Mouse (Mus musculus) hindbrain, embryonic 13.5 days (tissue): Measurements from ENCODE around the gene Gbp10. TPM values are rescaled to one million over a fixed set of nuclear protein-coding genes. Genes with fewer than 3 reads are reported as not detected.
"Not testable (repeated sequence)": the region's sequence is repeated elsewhere in the genome, so short reads cannot be mapped to it uniquely, and the experiment has no call there.

ENCODE experiments used
- ATAC-seq: fragments of 200-750 bp; cut with Nextera tagmentation; 2 replicates; pipeline ENCODE4 v1.8.0; 2017; ENCODE audit warnings: moderate TSS enrichment; ENCODE audit not compliant: low FRiP score
- H3K27ac ChIP-seq: fragments of 300-500 bp; sonication (generic); 2 replicates; pipeline ENCODE4 v1.5.1; 2015; ENCODE audit warnings: inconsistent platforms, mild to moderate bottlenecking, moderate library complexity
- H3K27me3 ChIP-seq: fragments of 300-500 bp; sonication (generic); 2 replicates; pipeline ENCODE4 v1.6.1; 2015; ENCODE audit warnings: mild to moderate bottlenecking, inconsistent platforms
- H3K36me3 ChIP-seq: fragments of 300-500 bp; sonication (generic); 2 replicates; pipeline ENCODE4 v1.6.1; 2015; ENCODE audit warnings: mild to moderate bottlenecking, inconsistent platforms
- H3K4me1 ChIP-seq: fragments of 300-500 bp; sonication (generic); replicated peaks from 2 replicates; pipeline ENCODE4 v1.6.1; 2015; ENCODE audit warnings: inconsistent platforms
- H3K4me2 ChIP-seq: fragments of 300-500 bp; sonication (generic); 2 replicates; pipeline ENCODE4 v1.6.1; 2015; ENCODE audit warnings: inconsistent platforms, mild to moderate bottlenecking, moderate library complexity
- H3K4me3 ChIP-seq: fragments of 300-500 bp; sonication (generic); 2 replicates; pipeline ENCODE4 v1.5.1; 2015; ENCODE audit warnings: mild to moderate bottlenecking, inconsistent platforms
- H3K9ac ChIP-seq: fragments of 300-500 bp; sonication (generic); 2 replicates; pipeline ENCODE4 v1.6.1; 2015; ENCODE audit warnings: mild to moderate bottlenecking, inconsistent platforms
- H3K9me3 ChIP-seq: fragments of 300-500 bp; sonication (generic); 2 replicates; pipeline ENCODE4 v1.6.1; 2016; ENCODE audit warnings: inconsistent platforms
- WGBS: fragments of 180-500 bp; shearing (Covaris S2); methylation state at CpG from one replicate; pipeline ENCODE4 v1.1.7; 2015; 5-methylcytosine and 5-hydroxymethylcytosine counted together
- polyA plus RNA-seq: library from polyadenylated mRNA; unstranded; fragments of >200 nt; fragmentation: Nextera tagmentation; extraction: Ambion mirVana; gene quantifications from 2 replicates; pipeline ENCODE4 v1.2.1, GENCODE M21; 2015

Gene Gbp10
- 0.97 and 1.6 TPM in 2 replicates for polyA plus RNA-seq

- not testable (repeated sequence) for H3K9ac ChIP-seq, H3K4me1 ChIP-seq, H3K36me3 ChIP-seq, H3K27me3 ChIP-seq, H3K9me3 ChIP-seq, ATAC-seq, H3K4me3 ChIP-seq, H3K4me2 ChIP-seq, H3K27ac ChIP-seq
These were observed at the start of gene Gbp10 for GRCm38 (mm10) chr5:105239483-105240047. Gene Gbp10, minus strand, starts transcription at chr5:105239533.

GRCm38 (mm10) chr5:105260673-105261072 is 21.3 kb upstream of the Gbp10 start:
- H3K27ac ChIP-seq: not testable (repeated sequence)
- WGBS: no CpG with 5 or more reads among the region's 3 CpGs

GRCm38 (mm10) chr5:105252491-105252890 is 13.2 kb upstream of the Gbp10 start:
- H3K4me1 ChIP-seq: no peaks in the 10 kb centered on the region
- no peak overlapping the region for H3K4me2 ChIP-seq
- ATAC-seq: no peak
- H3K4me3 ChIP-seq: no peak overlapping the region
- no peak overlapping the region for H3K9ac ChIP-seq
- H3K36me3 ChIP-seq: no peaks in the 10 kb centered on the region
- no peak overlapping the region for H3K27ac ChIP-seq
- no peaks in the 10 kb centered on the region for H3K27me3 ChIP-seq
- H3K9me3 ChIP-seq: no peaks in the 10 kb centered on the region

More at GRCm38 (mm10) chr5:105260673-105261072, 21.3 kb upstream of the Gbp10 start:
- H3K4me1 ChIP-seq, H3K4me2 ChIP-seq, H3K9ac ChIP-seq, ATAC-seq, H3K36me3 ChIP-seq, H3K4me3 ChIP-seq, H3K9me3 ChIP-seq, H3K27me3 ChIP-seq: not testable (repeated sequence)

- H3K4me1 ChIP-seq, H3K4me2 ChIP-seq, H3K9ac ChIP-seq, H3K27ac ChIP-seq, H3K27me3 ChIP-seq, H3K9me3 ChIP-seq, H3K36me3 ChIP-seq, ATAC-seq, H3K4me3 ChIP-seq: not testable (repeated sequence)
- 83% methylated on average over 3 of the region's 3 CpGs for WGBS
These were observed 5.4 kb upstream of the Gbp10 start for GRCm38 (mm10) chr5:105244741-105245140.

GRCm38 (mm10) chr5:105240982-105241381 is 1.6 kb upstream of the Gbp10 start:
- ATAC-seq: peak; percentile 69
- H3K4me2 ChIP-seq, H3K4me1 ChIP-seq, H3K4me3 ChIP-seq, H3K9ac ChIP-seq, H3K27me3 ChIP-seq, H3K9me3 ChIP-seq, H3K36me3 ChIP-seq, H3K27ac ChIP-seq: not testable (repeated sequence)
- WGBS: 67% methylated on average over 5 of the region's 5 CpGs

- H3K4me1 ChIP-seq, H3K9me3 ChIP-seq, H3K4me2 ChIP-seq, ATAC-seq, H3K4me3 ChIP-seq, H3K27me3 ChIP-seq, H3K9ac ChIP-seq, H3K27ac ChIP-seq, H3K36me3 ChIP-seq: not testable (repeated sequence)
- WGBS: 96% methylated on average over 1 of the region's 1 CpGs
These were observed 931 bp downstream of the Gbp10 start for GRCm38 (mm10) chr5:105238402-105238801.

- not testable (repeated sequence) for H3K9me3 ChIP-seq, H3K36me3 ChIP-seq, H3K4me2 ChIP-seq, H3K4me3 ChIP-seq, H3K4me1 ChIP-seq, H3K9ac ChIP-seq, H3K27ac ChIP-seq, ATAC-seq, H3K27me3 ChIP-seq
- 73% methylated on average over 3 of the region's 3 CpGs for WGBS
These were observed 3.3 kb downstream of the Gbp10 start for GRCm38 (mm10) chr5:105236040-105236439.

GRCm38 (mm10) chr5:105208957-105209356 is 30.4 kb downstream of the Gbp10 start:
- H3K4me3 ChIP-seq, ATAC-seq, H3K4me2 ChIP-seq, H3K9ac ChIP-seq, H3K4me1 ChIP-seq, H3K36me3 ChIP-seq, H3K27me3 ChIP-seq, H3K27ac ChIP-seq, H3K9me3 ChIP-seq: not testable (repeated sequence)
- no CpG with 5 or more reads among the region's 3 CpGs for WGBS

GRCm38 (mm10) chr5:105200791-105201355 is 38.5 kb downstream of the Gbp10 start:
- not testable (repeated sequence) for ATAC-seq, H3K9me3 ChIP-seq, H3K4me2 ChIP-seq, H3K27ac ChIP-seq, H3K36me3 ChIP-seq, H3K4me3 ChIP-seq, H3K9ac ChIP-seq, H3K4me1 ChIP-seq, H3K27me3 ChIP-seq
- WGBS: 88% methylated on average over 4 of the region's 4 CpGs

GRCm38 (mm10) chr5:105199149-105199548 is 40.2 kb downstream of the Gbp10 start:
- ATAC-seq, H3K9me3 ChIP-seq, H3K4me2 ChIP-seq, H3K36me3 ChIP-seq, H3K27ac ChIP-seq, H3K4me3 ChIP-seq, H3K27me3 ChIP-seq, H3K4me1 ChIP-seq, H3K9ac ChIP-seq: not testable (repeated sequence)
- 95% methylated on average over 1 of the region's 1 CpGs for WGBS

- not testable (repeated sequence) for H3K27me3 ChIP-seq, H3K27ac ChIP-seq, H3K4me1 ChIP-seq, H3K36me3 ChIP-seq, H3K4me2 ChIP-seq, H3K9ac ChIP-seq, ATAC-seq, H3K4me3 ChIP-seq, H3K9me3 ChIP-seq
These were observed 41.3 kb downstream of the Gbp10 start for GRCm38 (mm10) chr5:105197915-105198560.

- H3K4me3 ChIP-seq, H3K4me2 ChIP-seq, H3K9me3 ChIP-seq, H3K36me3 ChIP-seq, H3K27ac ChIP-seq, H3K4me1 ChIP-seq, H3K27me3 ChIP-seq, H3K9ac ChIP-seq, ATAC-seq: not testable (repeated sequence)
- WGBS: 82% methylated on average over 5 of the region's 5 CpGs
These were observed 43.0 kb downstream of the Gbp10 start for GRCm38 (mm10) chr5:105196308-105196707.

- not testable (repeated sequence) for H3K36me3 ChIP-seq, ATAC-seq, H3K4me2 ChIP-seq, H3K9ac ChIP-seq, H3K27ac ChIP-seq, H3K9me3 ChIP-seq, H3K27me3 ChIP-seq, H3K4me1 ChIP-seq, H3K4me3 ChIP-seq
- 87% methylated on average over 2 of the region's 2 CpGs for WGBS
These were observed 46.8 kb downstream of the Gbp10 start for GRCm38 (mm10) chr5:105192536-105192935.
